Mouse (Mus musculus): Measurements from ENCODE around the gene Pmm2. TPM values are rescaled to one million over a fixed set of nuclear protein-coding genes. Genes with fewer than 3 reads are reported as not detected.

The Pmm2 gene
- polyA plus RNA-seq, 1 experiment from 2014 or later, result 42.4 TPM

GRCm38 (mm10) chr16:8658349-8658748 is 20.9 kb downstream of the Pmm2 start:
- no peak for ATAC-seq
- Histone ChIP-seq H3K27ac (no peak overlapping the region), H3K36me3 (peaks cover 96% of the 10 kb centered on the region), H3K4me1 (peaks cover 46% of the 10 kb centered on the region), H3K4me2 (no peak overlapping the region), H3K9me3 (replicated peaks) (no peaks in the 10 kb centered on the region), H3K4me3 (no peak overlapping the region), H3K9ac (no peak overlapping the region), H3K27me3 (replicated peaks) (no peaks in the 10 kb centered on the region)
- WGBS (ENCODE audit: insufficient replicate concordance), result 78% methylated on average over 4 of the region's 4 CpGs

DNA sequence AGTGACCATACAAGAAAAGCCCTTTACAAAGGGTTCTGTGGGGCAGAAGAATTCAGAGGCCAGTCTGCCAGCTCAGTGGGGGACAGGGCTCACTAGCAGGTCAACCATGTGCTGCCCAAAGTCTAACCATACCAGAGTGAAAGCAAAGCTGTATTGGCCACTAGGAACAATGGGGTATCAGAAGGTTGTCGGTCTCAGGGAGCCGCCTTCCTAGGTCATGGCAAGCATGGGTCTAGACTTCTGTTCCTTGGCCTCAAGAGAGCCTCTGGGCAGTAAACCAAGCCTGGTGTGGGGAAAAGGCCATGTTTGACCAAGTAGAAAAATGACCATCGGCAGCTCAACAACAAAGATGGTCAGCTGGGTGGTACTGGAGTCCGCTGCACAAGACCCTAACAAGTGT is 21.3 kb downstream of the Pmm2 start:
- Histone ChIP-seq H3K27me3 (replicated peaks) (no peaks in the 10 kb centered on the region), H3K4me2 (no peak overlapping the region), H3K4me1 (peaks cover 49% of the 10 kb centered on the region), H3K27ac (no peak overlapping the region), H3K4me3 (no peak overlapping the region), H3K9me3 (replicated peaks) (no peaks in the 10 kb centered on the region), H3K9ac (no peak overlapping the region), H3K36me3 (peaks cover 96% of the 10 kb centered on the region)
- no peak for ATAC-seq
- 87% methylated on average over 4 of the region's 4 CpGs for WGBS (ENCODE audit: insufficient replicate concordance)

GRCm38 (mm10) chr16:8663022-8663421 is 25.5 kb downstream of the Pmm2 start:
- Histone ChIP-seq H3K4me1 (peaks cover 61% of the 10 kb centered on the region), H3K27ac (no peak overlapping the region), H3K27me3 (replicated peaks) (no peaks in the 10 kb centered on the region), H3K4me3 (no peak overlapping the region), H3K9me3 (replicated peaks) (no peaks in the 10 kb centered on the region), H3K4me2 (no peak overlapping the region), H3K9ac (0 out of 2 replicates have a peak overlapping the region, but pooled peaks have one; percentile 8), H3K36me3 (peaks cover 77% of the 10 kb centered on the region)
- 0% methylated on average over 1 of the region's 2 CpGs for WGBS (ENCODE audit: insufficient replicate concordance)
- no peak for ATAC-seq

GRCm38 (mm10) chr16:8663606-8664539 is 26.4 kb downstream of the Pmm2 start:
- no peaks in the 10 kb centered on the region for H3K9me3 ChIP-seq (replicated peaks)
- H3K4me3 ChIP-seq, result no peak overlapping the region
- no peak overlapping the region for H3K9ac ChIP-seq
- 83% methylated on average over 24 of the region's 24 CpGs for WGBS (ENCODE audit: insufficient replicate concordance)
- no peak overlapping the region for H3K4me2 ChIP-seq
- no peaks in the 10 kb centered on the region for H3K27me3 ChIP-seq (replicated peaks)
- ATAC-seq, result no peak
- no peak overlapping the region for H3K27ac ChIP-seq
- peaks cover 70% of the 10 kb centered on the region for H3K4me1 ChIP-seq
- peaks cover 78% of the 10 kb centered on the region for H3K36me3 ChIP-seq

DNA sequence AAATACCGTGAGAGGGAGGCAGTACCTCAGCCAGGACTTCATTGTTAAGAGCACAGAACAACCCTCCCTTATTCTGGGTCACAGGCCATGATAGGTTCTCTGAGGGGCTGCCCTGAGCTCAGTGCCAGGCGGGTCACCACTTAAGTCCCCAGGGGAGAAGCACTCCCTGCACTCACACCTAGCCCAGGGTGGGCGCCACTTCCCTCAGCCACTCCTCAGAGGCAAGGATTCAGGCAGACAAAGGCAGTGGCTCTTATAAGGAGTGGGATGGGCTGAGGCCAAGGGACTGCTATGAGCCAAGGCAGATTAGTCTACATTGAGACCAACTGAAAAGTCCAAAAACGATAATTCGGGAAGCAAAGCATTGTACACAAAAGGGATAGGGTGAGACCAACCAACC is 27.9 kb downstream of the Pmm2 start:
- H3K4me3 ChIP-seq, result no peak overlapping the region
- H3K9ac ChIP-seq, result no peak overlapping the region
- ATAC-seq, result no peak
- H3K4me1 ChIP-seq, result peaks cover 80% of the 10 kb centered on the region
- H3K27ac ChIP-seq, result no peak overlapping the region
- no peak overlapping the region for H3K4me2 ChIP-seq
- no peaks in the 10 kb centered on the region for H3K9me3 ChIP-seq (replicated peaks)
- H3K27me3 ChIP-seq (replicated peaks), result no peaks in the 10 kb centered on the region
- 82% methylated on average over 5 of the region's 5 CpGs for WGBS (ENCODE audit: insufficient replicate concordance)
- peaks cover 69% of the 10 kb centered on the region for H3K36me3 ChIP-seq

DNA sequence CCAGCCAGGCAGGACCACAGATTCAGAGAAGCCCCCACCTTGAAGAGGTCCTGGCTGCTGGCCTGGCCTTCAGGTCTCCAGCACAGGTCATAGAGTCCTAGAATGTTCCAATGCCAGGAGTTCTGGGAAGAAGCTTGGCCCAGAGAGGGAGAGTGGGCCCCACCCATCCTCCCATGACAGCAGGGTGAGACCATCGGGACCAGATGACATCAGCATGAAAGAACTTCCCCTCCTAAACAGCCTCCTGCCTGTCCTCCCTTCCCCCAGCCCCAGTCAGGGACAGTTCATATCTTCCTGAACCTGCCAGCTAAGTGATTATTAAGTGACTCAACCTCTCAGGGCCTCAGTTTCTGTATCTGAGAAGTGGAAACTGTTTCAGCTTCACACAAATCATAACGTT is 29.0 kb downstream of the Pmm2 start:
- no peaks in the 10 kb centered on the region for H3K9me3 ChIP-seq (replicated peaks)
- 10% methylated on average over 2 of the region's 2 CpGs for WGBS (ENCODE audit: insufficient replicate concordance)
- H3K27ac ChIP-seq, result 0 out of 2 replicates have a peak overlapping the region, but pooled peaks have one; percentile 23
- no peaks in the 10 kb centered on the region for H3K27me3 ChIP-seq (replicated peaks)
- H3K9ac ChIP-seq, result no peak overlapping the region
- no peak overlapping the region for H3K4me2 ChIP-seq
- ATAC-seq, result peak; percentile 8
- H3K36me3 ChIP-seq, result peaks cover 59% of the 10 kb centered on the region
- H3K4me3 ChIP-seq, result no peak overlapping the region
- peaks cover 84% of the 10 kb centered on the region for H3K4me1 ChIP-seq

DNA sequence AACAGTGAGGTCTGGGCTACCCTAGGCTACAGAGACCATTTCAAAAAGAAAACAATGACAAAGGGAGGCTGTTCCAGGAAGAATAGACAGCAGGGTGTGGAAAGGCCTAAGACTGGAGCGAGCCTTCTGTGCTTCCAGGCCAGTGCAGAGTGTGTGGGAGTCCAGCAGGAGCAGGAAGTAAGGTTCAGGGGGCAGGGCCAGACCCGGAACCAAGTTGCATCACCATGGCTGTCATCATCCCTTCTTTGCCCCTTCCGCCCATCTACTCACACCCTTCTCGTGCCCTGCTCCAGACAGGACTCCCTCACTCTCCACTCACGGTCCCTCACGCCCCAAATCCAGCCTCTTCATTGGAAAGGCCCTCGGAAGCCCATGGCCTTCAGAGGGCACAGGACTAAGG is 29.8 kb downstream of the Pmm2 start:
- H3K4me1 ChIP-seq, result peaks cover 84% of the 10 kb centered on the region
- 52% methylated on average over 7 of the region's 7 CpGs for WGBS (ENCODE audit: insufficient replicate concordance)
- ATAC-seq, result no peak
- H3K27ac ChIP-seq, result 0 out of 2 replicates have a peak overlapping the region, but pooled peaks have one; percentile 15
- peak overlapping the region; percentile 24 for H3K4me2 ChIP-seq
- H3K4me3 ChIP-seq, result no peak overlapping the region
- peaks cover 51% of the 10 kb centered on the region for H3K36me3 ChIP-seq
- no peaks in the 10 kb centered on the region for H3K9me3 ChIP-seq (replicated peaks)
- H3K27me3 ChIP-seq (replicated peaks), result no peaks in the 10 kb centered on the region
- H3K9ac ChIP-seq, result 0 out of 2 replicates have a peak overlapping the region, but pooled peaks have one; percentile 8

GRCm38 (mm10) chr16:8667814-8668213 is 30.3 kb downstream of the Pmm2 start:
- H3K9me3 ChIP-seq (replicated peaks), result no peaks in the 10 kb centered on the region
- WGBS (ENCODE audit: insufficient replicate concordance), result 66% methylated on average over 4 of the region's 4 CpGs
- H3K4me3 ChIP-seq, result no peak overlapping the region
- peaks cover 84% of the 10 kb centered on the region for H3K4me1 ChIP-seq
- no peak overlapping the region for H3K27ac ChIP-seq
- ATAC-seq, result no peak
- H3K27me3 ChIP-seq (replicated peaks), result no peaks in the 10 kb centered on the region
- peak overlapping the region; percentile 24 for H3K4me2 ChIP-seq
- peaks cover 46% of the 10 kb centered on the region for H3K36me3 ChIP-seq
- 0 out of 2 replicates have a peak overlapping the region, but pooled peaks have one; percentile 8 for H3K9ac ChIP-seq

- peaks cover 4% of the 10 kb centered on the region; the same call in 1 of the 2 replicates for H3K27me3 ChIP-seq (replicated peaks)
- H3K4me1 ChIP-seq, result peaks cover 84% of the 10 kb centered on the region
- H3K4me3 ChIP-seq, result no peak overlapping the region
- H3K4me2 ChIP-seq, result peak overlapping the region; percentile 6; the same call in 1 of the 2 replicates
- no peak overlapping the region for H3K27ac ChIP-seq
- H3K36me3 ChIP-seq, result peaks cover 40% of the 10 kb centered on the region
- WGBS (ENCODE audit: insufficient replicate concordance), result 83% methylated on average over 2 of the region's 2 CpGs
- no peak for ATAC-seq
- no peaks in the 10 kb centered on the region for H3K9me3 ChIP-seq (replicated peaks)
- no peak overlapping the region for H3K9ac ChIP-seq
Observed at GRCm38 (mm10) chr16:8668386-8668785, 30.9 kb downstream of the Pmm2 start.

DNA sequence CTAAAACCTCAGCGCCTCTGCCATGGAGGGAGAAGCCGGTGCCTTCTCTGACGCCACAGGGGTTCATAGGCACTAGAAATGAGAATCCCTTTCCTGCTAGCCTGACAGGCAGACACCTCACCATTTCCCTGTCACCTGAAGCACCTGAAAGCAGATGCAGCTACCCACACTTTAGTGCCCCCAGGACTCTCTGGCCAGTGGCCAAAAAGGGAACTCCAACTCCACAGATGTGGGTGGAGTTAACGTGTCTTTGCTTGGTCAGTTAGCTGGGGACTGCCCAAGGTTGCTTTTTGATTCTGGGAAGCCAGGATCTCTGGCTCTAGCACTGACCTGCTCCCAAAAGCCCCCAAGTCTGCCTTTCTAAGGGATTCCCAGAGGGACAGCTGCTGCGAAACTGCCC is 32.0 kb downstream of the Pmm2 start:
- Histone ChIP-seq H3K36me3 (peaks cover 30% of the 10 kb centered on the region), H3K4me1 (peaks cover 85% of the 10 kb centered on the region), H3K27me3 (replicated peaks) (peaks cover 6% of the 10 kb centered on the region; the same call in 1 of the 2 replicates), H3K27ac (no peak overlapping the region), H3K4me2 (peak overlapping the region; percentile 97), H3K4me3 (0 out of 2 replicates have a peak overlapping the region, but pooled peaks have one; percentile 83), H3K9me3 (replicated peaks) (no peaks in the 10 kb centered on the region), H3K9ac (peak overlapping the region; percentile 86)
- ATAC-seq, result no peak
- 67% methylated on average over 5 of the region's 5 CpGs for WGBS (ENCODE audit: insufficient replicate concordance)

DNA sequence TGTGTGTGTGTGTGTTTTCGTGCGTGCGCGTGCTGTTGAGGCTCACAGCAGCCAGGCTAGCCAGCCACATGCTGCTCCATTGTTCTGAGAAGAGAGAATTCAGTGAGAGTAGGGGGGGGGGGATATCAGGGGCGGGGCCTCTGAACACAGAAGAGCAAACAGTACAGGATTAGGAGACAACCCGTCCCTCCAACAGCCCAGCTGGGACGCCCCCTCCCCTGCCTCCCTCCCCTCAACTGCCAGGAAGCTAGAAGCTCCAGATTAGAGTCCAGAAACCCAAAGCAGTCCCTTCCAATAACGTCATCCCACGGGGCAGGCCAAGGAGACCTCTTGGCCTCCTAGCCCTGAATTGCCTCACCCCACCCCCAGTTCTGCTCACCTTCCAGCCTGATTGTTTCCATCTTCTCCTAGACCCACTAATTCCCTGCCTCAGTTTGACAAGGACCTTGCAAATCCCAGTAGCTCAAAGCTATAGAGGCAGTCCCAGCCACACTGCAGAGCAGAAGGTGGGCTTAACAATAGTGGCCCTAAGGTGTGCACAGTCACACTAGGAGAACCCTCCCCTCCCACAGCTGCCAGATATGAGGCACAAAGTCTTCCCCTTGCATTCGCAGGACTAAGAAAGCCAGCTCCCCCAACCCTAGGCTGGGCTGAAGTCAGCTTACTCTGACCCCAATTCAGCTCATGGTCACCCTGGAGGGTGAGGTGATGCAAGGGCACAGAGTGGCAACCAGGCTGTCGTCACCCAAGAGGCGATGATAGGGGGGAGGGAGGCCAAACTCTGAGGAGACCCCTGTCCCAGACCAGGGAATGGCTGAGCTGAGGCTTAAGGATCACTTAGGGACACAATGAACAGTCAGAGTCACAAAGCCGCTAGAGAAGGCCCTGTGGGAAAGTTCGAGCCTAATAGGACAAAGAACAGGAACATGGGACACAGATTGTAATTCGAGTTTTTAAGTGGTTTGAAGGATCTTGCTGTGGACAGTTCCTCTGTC is 32.9 kb downstream of the Pmm2 start:
- Histone ChIP-seq H3K9ac (peak overlapping the region; percentile 86), H3K27me3 (replicated peaks) (peaks cover 6% of the 10 kb centered on the region; the same call in 1 of the 2 replicates), H3K36me3 (peaks cover 26% of the 10 kb centered on the region), H3K4me1 (peaks cover 91% of the 10 kb centered on the region), H3K9me3 (replicated peaks) (no peaks in the 10 kb centered on the region), H3K4me2 (peak overlapping the region; percentile 97), H3K4me3 (peak overlapping the region; percentile 83), H3K27ac (peak overlapping the region; percentile 93)
- 18% methylated on average over 14 of the region's 15 CpGs for WGBS (ENCODE audit: insufficient replicate concordance)
- no peak for ATAC-seq
